In genomic region chr7:72711193-72712131, GRCm38 (mm10) we compare ENCODE assay signal across 9 mouse cellular contexts.
DNase-seq lines count a peak whose midpoint lies in the region; ATAC-seq and TF ChIP-seq lines count a peak whose summit lies in the region.
"Had no signal": no experiment of that assay in that cellular context is flagged by ENCODE, and none has a peak within 500 bp of the region (broad histone marks: within the 10 kb centered on the region; RNA-seq: fewer than 3 reads in every experiment).

No protein-coding gene starts in this region.

- WGBS in kidney, embryonic 16.5 days = 24% methylated on average over 8 of the region's 8 CpGs
- 61% methylated on average over 8 of the region's 8 CpGs for WGBS in embryonic facial prominence, embryonic 10.5 days
- WGBS in hindbrain, postnatal 0 days = 62% methylated on average over 8 of the region's 8 CpGs
- 78% methylated on average over 8 of the region's 8 CpGs for WGBS in forebrain, embryonic 14.5 days

- no peak overlapping the region for H3K4me2 ChIP-seq in kidney, embryonic 16.5 days (replicated peaks; ENCODE audit: low read depth, low read length)
- H3K4me2 ChIP-seq in hindbrain, postnatal 0 days (ENCODE audit: low read depth, low read length) = no peak overlapping the region
- H3K4me2 ChIP-seq in forebrain, embryonic 14.5 days (ENCODE audit: low read length) = no peak overlapping the region

- no peaks in the 10 kb centered on the region for H3K27me3 ChIP-seq in kidney, embryonic 16.5 days (ENCODE audit: insufficient read depth, low read length)
- H3K27me3 ChIP-seq in embryonic facial prominence, embryonic 10.5 days (replicated peaks; ENCODE audit: low read depth, poor library complexity, severe bottlenecking) = no peaks in the 10 kb centered on the region
- H3K27me3 ChIP-seq in hindbrain, postnatal 0 days (ENCODE audit: insufficient read depth, low read length) = no peaks in the 10 kb centered on the region
- H3K27me3 ChIP-seq in forebrain, embryonic 14.5 days (replicated peaks; ENCODE audit: control insufficient read depth, insufficient read depth, low read length) = no peaks in the 10 kb centered on the region

- DNase-seq in kidney, postnatal 36 days = no peak
- peak; percentile 53 for DNase-seq in embryonic facial prominence, embryonic 10.5 days (ENCODE audit: low spot score)
- DNase-seq in hindbrain, postnatal 0 days (ENCODE audit: low spot score) = no peak
- peak; percentile 28 for DNase-seq in lung, postnatal 36 days
- no peak for DNase-seq in ovary, postnatal 14 days (ENCODE audit: low spot score)
- no peak for DNase-seq in left cerebral cortex, postnatal 10 days (ENCODE audit: extremely low spot score in 1 of 2, low spot score in 2 of 2)
- DNase-seq in forebrain, embryonic 14.5 days (ENCODE audit: low spot score) = no peak
- DNase-seq: cerebellum, adult 18-20 months had no signal

- no peak overlapping the region for H3K27ac ChIP-seq in kidney, embryonic 16.5 days (ENCODE audit: low read length)
- peak overlapping the region; percentile 55; the same call in 1 of the 2 replicates for H3K27ac ChIP-seq in embryonic facial prominence, embryonic 10.5 days (replicated peaks)
- H3K27ac ChIP-seq in hindbrain, postnatal 0 days = no peak overlapping the region
- no peak overlapping the region for H3K27ac ChIP-seq in forebrain, embryonic 14.5 days (ENCODE audit: low read depth, low read length)

- H3K36me3 ChIP-seq in kidney, embryonic 16.5 days (ENCODE audit: insufficient read depth, low read length) = no peaks in the 10 kb centered on the region
- no peaks in the 10 kb centered on the region for H3K36me3 ChIP-seq in embryonic facial prominence, embryonic 10.5 days (replicated peaks)
- H3K36me3 ChIP-seq in hindbrain, postnatal 0 days (ENCODE audit: insufficient read depth, low read length) = no peaks in the 10 kb centered on the region
- H3K36me3 ChIP-seq in forebrain, embryonic 14.5 days (ENCODE audit: control insufficient read depth, insufficient read depth, low read length) = no peaks in the 10 kb centered on the region

- peak; percentile 63; the same call in 1 of the 2 replicates for ATAC-seq in kidney, embryonic 16.5 days (ENCODE audit: low FRiP score, low TSS enrichment)
- ATAC-seq in hindbrain, postnatal 0 days = no peak
- ATAC-seq in forebrain, embryonic 14.5 days = no peak

- intact Hi-C loops in left cerebral cortex, postnatal 10 days (cut with DNase I) = no loop called here

- H3K4me3 ChIP-seq in kidney, embryonic 16.5 days (ENCODE audit: low read length) = no peak overlapping the region
- H3K4me3 ChIP-seq in embryonic facial prominence, embryonic 10.5 days = no peak overlapping the region
- no peak overlapping the region for H3K4me3 ChIP-seq in hindbrain, postnatal 0 days (ENCODE audit: low read length)
- H3K4me3 ChIP-seq in forebrain, embryonic 14.5 days (ENCODE audit: low read depth, low read length) = no peak overlapping the region

- peaks cover 7% of the 10 kb centered on the region; the same call in 1 of the 2 replicates for H3K4me1 ChIP-seq in kidney, embryonic 16.5 days (ENCODE audit: insufficient read depth, low read length)
- peaks cover 17% of the 10 kb centered on the region for H3K4me1 ChIP-seq in embryonic facial prominence, embryonic 10.5 days
- H3K4me1 ChIP-seq in hindbrain, postnatal 0 days (ENCODE audit: insufficient read depth, low read length) = no peaks in the 10 kb centered on the region
- no peaks in the 10 kb centered on the region for H3K4me1 ChIP-seq in forebrain, embryonic 14.5 days (ENCODE audit: control insufficient read depth, insufficient read depth, low read length)

- H3K9me3 ChIP-seq in kidney, embryonic 16.5 days (ENCODE audit: low read length) = no peaks in the 10 kb centered on the region
- H3K9me3 ChIP-seq in embryonic facial prominence, embryonic 10.5 days = no peaks in the 10 kb centered on the region
- H3K9me3 ChIP-seq in hindbrain, postnatal 0 days (ENCODE audit: low read length) = no peaks in the 10 kb centered on the region
- H3K9me3 ChIP-seq in forebrain, embryonic 14.5 days (replicated peaks; ENCODE audit: control insufficient read depth, low read length) = no peaks in the 10 kb centered on the region

- TF ChIP-seq CTCF in hindbrain, postnatal 0 days (IDR thresholded peaks at IDR 0.05; ENCODE audit: low read depth) = peak; percentile 15; the same call in 1 of the 2 replicates

- H3K9ac ChIP-seq in kidney, embryonic 16.5 days (replicated peaks; ENCODE audit: low read length) = no peak overlapping the region
- H3K9ac ChIP-seq in hindbrain, postnatal 0 days (replicated peaks; ENCODE audit: low read length) = no peak overlapping the region
- H3K9ac ChIP-seq in forebrain, embryonic 14.5 days (ENCODE audit: low read length) = no peak overlapping the region

Comparison
In these comparisons a context has a peak if more than half of its experiments do, and no peak if none do; other contexts are left out.
1. DNase-seq: peak in embryonic facial prominence, embryonic 10.5 days (single experiment) and lung, postnatal 36 days (single experiment); none in kidney, postnatal 36 days (0 of 2), hindbrain, postnatal 0 days (single experiment), ovary, postnatal 14 days (single experiment), left cerebral cortex, postnatal 10 days (0 of 2) and forebrain, embryonic 14.5 days (single experiment).